17 mouse cellular contexts compared by ENCODE assay signal in genomic region chr12:10473986-10474385, GRCm38 (mm10).
DNase-seq lines count a peak whose midpoint lies in the region; ATAC-seq and TF ChIP-seq lines count a peak whose summit lies in the region.
"Had no signal": no experiment of that assay in that cellular context is flagged by ENCODE, and none has a peak within 500 bp of the region (broad histone marks: within the 10 kb centered on the region; RNA-seq: fewer than 3 reads in every experiment).

No protein-coding gene starts in this region.

- no peak for ATAC-seq in heart, embryonic 11.5 days (replicated peaks; ENCODE audit: insufficient number of reproducible peaks, low FRiP score, low TSS enrichment)
- no peak for ATAC-seq in lung, postnatal 0 days
- ATAC-seq: hindbrain, postnatal 0 days had no signal

- H3K9ac ChIP-seq in heart, embryonic 11.5 days (ENCODE audit: low read depth, low read length) = no peak overlapping the region
- H3K9ac ChIP-seq in lung, postnatal 0 days (replicated peaks; ENCODE audit: low read depth) = no peak overlapping the region
- H3K9ac ChIP-seq: liver, embryonic 13.5 days had no signal

- no peak overlapping the region for H3K27ac ChIP-seq in heart, embryonic 11.5 days (ENCODE audit: low read depth, low read length)
- no peak overlapping the region for H3K27ac ChIP-seq in lung, postnatal 0 days (ENCODE audit: low read length)
- H3K27ac ChIP-seq: hindbrain, postnatal 0 days; liver, embryonic 13.5 days had no signal

- 70% methylated on average over 1 of the region's 1 CpGs for WGBS in heart, embryonic 11.5 days (ENCODE audit: insufficient replicate concordance)
- WGBS in lung, postnatal 0 days = 61% methylated on average over 1 of the region's 1 CpGs

- DNase-seq in heart, adult 11 months = peak; percentile 95
- DNase-seq in lung, postnatal 0 days (ENCODE audit: low spot score) = peak; percentile 16
- DNase-seq in lung, postnatal 10 days = no peak
- DNase-seq in fibroblast of lung, adult 2 months (ENCODE audit: low read depth) = peak; percentile 67
- DNase-seq in mesoderm, embryonic 11.5 days (ENCODE audit: low read depth, low spot score) = peak; percentile 34
- DNase-seq in ovary, postnatal 10 days (ENCODE audit: low spot score) = no peak
- no peak for DNase-seq in adrenal gland, adult 2 months
- DNase-seq: cerebellum, adult 11-12 months; kidney, adult 9 months; liver, embryonic 13.5 days; right cerebral cortex, postnatal 14 days; thymus, adult 2 months had no signal

- no peak overlapping the region for H3K4me2 ChIP-seq in heart, embryonic 11.5 days
- no peak overlapping the region for H3K4me2 ChIP-seq in lung, postnatal 0 days (replicated peaks; ENCODE audit: low read depth, low read length)
- H3K4me2 ChIP-seq: liver, embryonic 13.5 days had no signal

- H3K36me3 ChIP-seq in heart, embryonic 11.5 days (ENCODE audit: control insufficient read depth, insufficient read depth, low read length) = no peaks in the 10 kb centered on the region
- no peaks in the 10 kb centered on the region for H3K36me3 ChIP-seq in lung, postnatal 0 days (ENCODE audit: insufficient read depth, low read length)
- H3K36me3 ChIP-seq: G1E; liver, embryonic 13.5 days had no signal

- H3K4me1 ChIP-seq in heart, embryonic 11.5 days (ENCODE audit: control insufficient read depth, insufficient read depth, low read length) = no peaks in the 10 kb centered on the region
- no peaks in the 10 kb centered on the region for H3K4me1 ChIP-seq in lung, postnatal 0 days (ENCODE audit: insufficient read depth, low read depth, low read length)
- H3K4me1 ChIP-seq: liver, embryonic 13.5 days; megakaryocyte, embryonic 14.5 days had no signal

- no peaks in the 10 kb centered on the region for H3K27me3 ChIP-seq in heart, embryonic 11.5 days (ENCODE audit: control insufficient read depth, insufficient read depth, low read length)
- H3K27me3 ChIP-seq in lung, postnatal 0 days (replicated peaks; ENCODE audit: insufficient read depth, low read length) = no peaks in the 10 kb centered on the region
- H3K27me3 ChIP-seq: liver, embryonic 13.5 days; megakaryocyte, embryonic 14.5 days had no signal

- TF ChIP-seq CTCF in lung, postnatal 0 days (IDR thresholded peaks at IDR 0.05) = no peak

- no peak for TF ChIP-seq EP300 in lung, postnatal 0 days (IDR thresholded peaks at IDR 0.05)

- H3K4me3 ChIP-seq in heart, embryonic 11.5 days (ENCODE audit: low read depth, low read length) = no peak overlapping the region
- H3K4me3 ChIP-seq in lung, postnatal 0 days (ENCODE audit: low read depth, low read length) = no peak overlapping the region
- H3K4me3 ChIP-seq: erythroblast, embryonic 14.5 days; liver, embryonic 13.5 days; megakaryocyte, embryonic 14.5 days had no signal

- no peaks in the 10 kb centered on the region for H3K9me3 ChIP-seq in heart, embryonic 11.5 days (replicated peaks; ENCODE audit: control insufficient read depth, low read length)
- no peaks in the 10 kb centered on the region for H3K9me3 ChIP-seq in lung, postnatal 0 days (ENCODE audit: low read length)
- H3K9me3 ChIP-seq: G1E; liver, embryonic 13.5 days; megakaryocyte, embryonic 14.5 days had no signal

Comparison
In these comparisons a context has a peak if more than half of its experiments do, and no peak if none do; other contexts are left out.
1. DNase-seq: peak in heart, adult 11 months (single experiment), lung, postnatal 0 days (single experiment), fibroblast of lung, adult 2 months (single experiment) and mesoderm, embryonic 11.5 days (single experiment); none in lung, postnatal 10 days (single experiment), ovary, postnatal 10 days (single experiment) and adrenal gland, adult 2 months (single experiment).